Mouse (Mus musculus) stomach, embryonic 15.5 days (tissue): ENCODE data around the gene Vwa3b. TPM values are rescaled to one million over a fixed set of nuclear protein-coding genes. Genes with fewer than 3 reads are reported as not detected.

Source experiments
- ATAC-seq: fragments of 200-750 bp; cut with Nextera tagmentation; 2 replicates; pipeline ENCODE4 v1.8.0; 2017; ENCODE audit warnings: low read depth, moderate number of reproducible peaks, moderate TSS enrichment; ENCODE audit not compliant: insufficient read depth, low FRiP score
- H3K27ac ChIP-seq: fragments of 300-500 bp; sonication (generic); 2 replicates; pipeline ENCODE4 v1.5.1; 2015; ENCODE audit warnings: mild to moderate bottlenecking, inconsistent platforms
- H3K27me3 ChIP-seq: fragments of 300-500 bp; sonication (generic); replicated peaks from 2 replicates; pipeline ENCODE4 v1.6.1; 2015; ENCODE audit warnings: inconsistent platforms
- H3K36me3 ChIP-seq: fragments of 300-500 bp; sonication (generic); 2 replicates; pipeline ENCODE4 v1.6.1; 2015; ENCODE audit warnings: inconsistent platforms
- H3K4me1 ChIP-seq: fragments of 300-500 bp; sonication (generic); 2 replicates; pipeline ENCODE4 v1.6.1; 2015; ENCODE audit warnings: inconsistent platforms
- H3K4me2 ChIP-seq: fragments of 300-500 bp; sonication (generic); 2 replicates; pipeline ENCODE4 v1.6.1; 2015; ENCODE audit warnings: mild to moderate bottlenecking, inconsistent platforms
- H3K4me3 ChIP-seq: fragments of 300-500 bp; sonication (generic); replicated peaks from 2 replicates; pipeline ENCODE4 v1.5.1; 2015; ENCODE audit warnings: inconsistent platforms
- H3K9ac ChIP-seq: fragments of 300-500 bp; sonication (generic); 2 replicates; pipeline ENCODE4 v1.6.1; 2015; ENCODE audit warnings: inconsistent platforms
- H3K9me3 ChIP-seq: fragments of 300-500 bp; sonication (generic); 2 replicates; pipeline ENCODE4 v1.6.1; 2016; ENCODE audit warnings: inconsistent platforms
- WGBS: fragments of 180-500 bp; shearing (Covaris S2); methylation state at CpG from one replicate; pipeline ENCODE4 v1.1.7; 2015; 5-methylcytosine and 5-hydroxymethylcytosine counted together
- polyA plus RNA-seq: library from polyadenylated mRNA; unstranded; fragments of >200 nt; fragmentation: Nextera tagmentation; extraction: Ambion mirVana; gene quantifications from 2 replicates; pipeline ENCODE4 v1.2.1, GENCODE M21; 2015

Gene Vwa3b
- polyA plus RNA-seq, 1 experiment from 2014 or later: 1.3 TPM

GRCm38 (mm10) chr1:37219593-37219992 lies 193.2 kb downstream of the Vwa3b start:
- Histone ChIP-seq H3K4me1 (no peaks in the 10 kb centered on the region), H3K4me2 (no peak overlapping the region), H3K9me3 (no peaks in the 10 kb centered on the region), H3K27ac (no peak overlapping the region), H3K9ac (no peak overlapping the region), H3K27me3 (no peaks in the 10 kb centered on the region), H3K36me3 (no peaks in the 10 kb centered on the region), H3K4me3 (no peak overlapping the region)
- ATAC-seq: no peak
- 89% methylated on average over 5 of the region's 5 CpGs for WGBS

GRCm38 (mm10) chr1:37220134-37220907 lies 193.9 kb downstream of the Vwa3b start:
- Histone ChIP-seq H3K4me1 (no peaks in the 10 kb centered on the region), H3K36me3 (no peaks in the 10 kb centered on the region), H3K27ac (no peak overlapping the region), H3K4me2 (no peak overlapping the region), H3K4me3 (no peak overlapping the region), H3K9me3 (no peaks in the 10 kb centered on the region), H3K9ac (no peak overlapping the region), H3K27me3 (no peaks in the 10 kb centered on the region)
- 40% methylated on average over 6 of the region's 6 CpGs for whole genome bisulfite sequencing
- ATAC-seq: peak; percentile 69

- WGBS: 27% methylated on average over 7 of the region's 7 CpGs
- H3K4me3 ChIP-seq: no peak overlapping the region
These were observed 195.6 kb downstream of the Vwa3b start for GRCm38 (mm10) chr1:37222002-37222401.

GRCm38 (mm10) chr1:37230404-37230803 lies 204.0 kb downstream of the Vwa3b start:
- 60% methylated on average over 6 of the region's 6 CpGs for WGBS
- H3K27me3 ChIP-seq: no peaks in the 10 kb centered on the region
- no peak overlapping the region for H3K4me3 ChIP-seq
- H3K4me2 ChIP-seq: no peak overlapping the region
- ATAC-seq: no peak
- no peaks in the 10 kb centered on the region for H3K9me3 ChIP-seq
- peak overlapping the region; percentile 40; the same call in 1 of the 2 replicates for H3K27ac ChIP-seq
- no peaks in the 10 kb centered on the region for H3K36me3 ChIP-seq
- peaks cover 4% of the 10 kb centered on the region for H3K4me1 ChIP-seq
- H3K9ac ChIP-seq: no peak overlapping the region

More at GRCm38 (mm10) chr1:37222002-37222401, 195.6 kb downstream of the Vwa3b start:
- H3K27ac ChIP-seq: peak overlapping the region; percentile 52; the same call in 1 of the 2 replicates
- no peaks in the 10 kb centered on the region for H3K36me3 ChIP-seq
- H3K4me2 ChIP-seq: 0 out of 2 replicates have a peak overlapping the region, but pooled peaks have one; percentile 3
- H3K9ac ChIP-seq: no peak overlapping the region
- H3K27me3 ChIP-seq: no peaks in the 10 kb centered on the region
- H3K4me1 ChIP-seq: no peaks in the 10 kb centered on the region
- no peaks in the 10 kb centered on the region for H3K9me3 ChIP-seq
- ATAC-seq: peak; percentile 45; the same call in 1 of the 2 replicates

GRCm38 (mm10) chr1:37231295-37231701 lies 204.9 kb downstream of the Vwa3b start:
- ATAC-seq: peak; percentile 66; the same call in 1 of the 2 replicates
- Histone ChIP-seq H3K27me3 (no peaks in the 10 kb centered on the region), H3K4me1 (peaks cover 4% of the 10 kb centered on the region), H3K9ac (no peak overlapping the region), H3K9me3 (no peaks in the 10 kb centered on the region), H3K36me3 (no peaks in the 10 kb centered on the region), H3K4me2 (peak overlapping the region; percentile 23), H3K27ac (peak overlapping the region; percentile 40; the same call in 1 of the 2 replicates), H3K4me3 (no peak overlapping the region)
- 25% methylated on average over 6 of the region's 6 CpGs for WGBS

Other genes with a start within 250 kb of the Vwa3b start
- gene Tmem131, start 82.9 kb upstream of the Vwa3b start, polyA plus RNA-seq: 13.7 and 16.8 TPM in 2 replicates
- 0.74 and 0.75 TPM in 2 replicates for gene Cnga3, start 187.8 kb downstream of the Vwa3b start, polyA plus RNA-seq